Mouse (Mus musculus): ENCODE data around the gene Hpse2. TPM values are rescaled to one million over a fixed set of nuclear protein-coding genes. Genes with fewer than 3 reads are reported as not detected.
A peak's percentile ranks its signal among the peaks of the same experiment; 100 is the strongest.

Gene Hpse2
- polyA plus RNA-seq, 1 experiment from 2014 or later: 7.1 TPM

GRCm38 (mm10) chr19:42741884-42742283 lies 646.3 kb downstream of the Hpse2 start:
- Histone ChIP-seq H3K9me3 (no peaks in the 10 kb centered on the region), H3K4me2 (no peak overlapping the region), H3K9ac (no peak overlapping the region), H3K27me3 (no peaks in the 10 kb centered on the region), H3K36me3 (no peaks in the 10 kb centered on the region), H3K4me3 (no peak overlapping the region), H3K27ac (peak overlapping the region; percentile 59; the same call in 1 of the 2 replicates), H3K4me1 (peaks cover 36% of the 10 kb centered on the region)
- 30% methylated on average over 14 of the region's 14 CpGs for WGBS
- no peak for ATAC-seq (ENCODE audit: insufficient number of reproducible peaks, low FRiP score, low TSS enrichment, low read depth)

- Histone ChIP-seq H3K27ac (no peak overlapping the region), H3K9ac (no peak overlapping the region), H3K27me3 (no peaks in the 10 kb centered on the region), H3K9me3 (no peaks in the 10 kb centered on the region), H3K36me3 (no peaks in the 10 kb centered on the region), H3K4me1 (peaks cover 28% of the 10 kb centered on the region), H3K4me2 (no peak overlapping the region), H3K4me3 (no peak overlapping the region)
- ATAC-seq (ENCODE audit: insufficient number of reproducible peaks, low FRiP score, low TSS enrichment, low read depth): no peak
- WGBS: 65% methylated on average over 8 of the region's 8 CpGs
These were observed 647.8 kb downstream of the Hpse2 start for GRCm38 (mm10) chr19:42740163-42740899.

GRCm38 (mm10) chr19:42739734-42740133 lies 648.4 kb downstream of the Hpse2 start:
- no peaks in the 10 kb centered on the region for H3K36me3 ChIP-seq
- H3K27ac ChIP-seq: no peak overlapping the region
- H3K9me3 ChIP-seq: no peaks in the 10 kb centered on the region
- ATAC-seq (ENCODE audit: insufficient number of reproducible peaks, low FRiP score, low TSS enrichment, low read depth): no peak
- H3K4me3 ChIP-seq: no peak overlapping the region
- H3K4me2 ChIP-seq: no peak overlapping the region
- H3K9ac ChIP-seq: no peak overlapping the region
- peaks cover 26% of the 10 kb centered on the region for H3K4me1 ChIP-seq
- no peaks in the 10 kb centered on the region for H3K27me3 ChIP-seq
- 63% methylated on average over 6 of the region's 6 CpGs for WGBS

- ATAC-seq (ENCODE audit: insufficient number of reproducible peaks, low FRiP score, low TSS enrichment, low read depth): no peak
- WGBS: 61% methylated on average over 9 of the region's 9 CpGs
- no peaks in the 10 kb centered on the region for H3K27me3 ChIP-seq
- H3K9me3 ChIP-seq: no peaks in the 10 kb centered on the region
- H3K4me2 ChIP-seq: no peak overlapping the region
- H3K36me3 ChIP-seq: no peaks in the 10 kb centered on the region
- H3K4me3 ChIP-seq: no peak overlapping the region
- H3K9ac ChIP-seq: no peak overlapping the region
- H3K4me1 ChIP-seq: peaks cover 18% of the 10 kb centered on the region
- no peak overlapping the region for H3K27ac ChIP-seq
These were observed 650.4 kb downstream of the Hpse2 start for GRCm38 (mm10) chr19:42737753-42738152.

Other genes starting within 250 kb of the Hpse2 start
- gene Cnnm1, start 52.1 kb upstream of the Hpse2 start, polyA plus RNA-seq (2015; fragmentation: Nextera tagmentation; extraction: Ambion mirVana): 1.4 and 1.7 TPM in 2 replicates
- gene Got1, start 136.2 kb upstream of the Hpse2 start, polyA plus RNA-seq (2015; fragmentation: Nextera tagmentation; extraction: Ambion mirVana): 22.7 and 30.6 TPM in 2 replicates
- gene Nkx2-3, start 224.0 kb upstream of the Hpse2 start, polyA plus RNA-seq (2015; fragmentation: Nextera tagmentation; extraction: Ambion mirVana): not detected in 2 replicates